Mouse (Mus musculus): ENCODE measurements at regions not wholly inside any gene's neighbourhood (a gene's known extent, or its start where the extent isn't known, plus 50 kb on each side); places are given as distances from the start of the nearest gene placed in this dataset.

GRCm38 (mm10) chr5:102167981-102168380 is 98.3 kb upstream of the Wdfy3 start:
- TF ChIP-seq CTCF (IDR thresholded peaks at IDR 0.05; ENCODE audit: low read depth): no peak
- no peak for TF ChIP-seq EP300 (IDR thresholded peaks at IDR 0.05; ENCODE audit: low read depth)

Data from liver, postnatal 0 days (tissue).